Mouse (Mus musculus) mesoderm, embryonic 11.5 days (tissue): ENCODE results near the gene Ms4a4d.
"Not testable (repeated sequence)": the region's sequence is repeated elsewhere in the genome, so short reads cannot be mapped to it uniquely, and the experiment has no call there.

Experiments
- DNase-seq: peaks from one replicate; pipeline ENCODE4 v3.0.0-alpha.2; 2012; ENCODE audit warnings: low read depth, low spot score

Gene Ms4a4d

DNA sequence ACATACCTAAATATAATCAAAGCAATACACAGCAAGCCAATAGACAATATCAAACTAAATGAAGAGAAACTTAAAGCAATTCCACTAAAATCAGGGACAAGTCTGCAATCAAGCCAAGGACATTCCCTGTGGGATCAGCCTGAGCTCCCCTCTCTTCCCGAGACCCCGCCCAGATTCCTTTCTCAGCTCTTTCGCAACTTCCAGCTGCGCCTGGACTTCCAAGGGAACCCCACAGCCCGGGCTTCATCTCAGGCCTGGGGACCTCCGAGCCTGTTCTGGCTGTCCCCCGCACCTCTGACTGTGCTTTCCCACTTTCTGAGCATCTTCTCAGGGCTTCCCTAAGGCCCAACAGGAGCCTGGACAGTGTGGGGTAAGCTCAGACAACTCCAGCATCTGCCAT, at the start of gene Ms4a4d:
Ms4a4d (plus strand) TSS at position 209 of the 400 bp plus-strand sequence.
- peak; percentile 6 for DNase-seq

DNA sequence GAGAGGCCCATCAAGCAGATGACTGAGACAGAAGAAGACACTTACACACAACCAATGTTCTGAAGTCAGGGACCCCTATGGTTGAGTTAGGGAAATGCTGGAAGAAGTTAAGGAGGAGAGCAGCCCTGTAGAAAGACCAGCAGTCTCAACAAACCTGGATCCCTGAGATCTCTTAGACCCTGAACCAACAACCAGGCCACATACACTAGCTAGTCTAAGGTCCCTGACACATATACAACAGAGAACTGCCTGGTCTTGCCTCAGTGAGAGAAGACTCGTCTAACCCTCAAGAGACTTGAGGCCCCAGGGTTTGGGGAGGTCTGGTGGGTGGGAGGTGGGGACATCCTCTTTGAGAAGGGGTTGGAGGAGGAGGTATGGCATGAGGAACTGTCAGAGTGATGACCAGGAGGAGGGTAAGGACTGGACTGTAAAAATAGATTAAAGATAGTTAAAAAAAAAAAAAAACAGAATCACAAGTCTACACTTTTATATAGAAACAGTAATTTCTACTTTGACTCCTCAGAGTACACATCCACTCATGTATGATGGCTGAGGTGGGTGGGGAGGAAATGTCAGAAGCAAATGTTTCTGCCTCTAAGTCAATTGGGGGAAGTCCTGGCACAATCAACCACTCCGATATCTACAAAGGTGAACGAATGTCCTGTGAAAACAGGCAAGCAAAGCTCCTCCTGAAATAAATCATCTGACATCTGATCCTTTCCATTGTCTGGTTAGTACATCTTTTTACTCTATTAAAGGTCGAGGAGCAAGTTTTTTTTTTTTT, 45.0 kb upstream of the Ms4a4d start:
- no peak for DNase-seq

DNA sequence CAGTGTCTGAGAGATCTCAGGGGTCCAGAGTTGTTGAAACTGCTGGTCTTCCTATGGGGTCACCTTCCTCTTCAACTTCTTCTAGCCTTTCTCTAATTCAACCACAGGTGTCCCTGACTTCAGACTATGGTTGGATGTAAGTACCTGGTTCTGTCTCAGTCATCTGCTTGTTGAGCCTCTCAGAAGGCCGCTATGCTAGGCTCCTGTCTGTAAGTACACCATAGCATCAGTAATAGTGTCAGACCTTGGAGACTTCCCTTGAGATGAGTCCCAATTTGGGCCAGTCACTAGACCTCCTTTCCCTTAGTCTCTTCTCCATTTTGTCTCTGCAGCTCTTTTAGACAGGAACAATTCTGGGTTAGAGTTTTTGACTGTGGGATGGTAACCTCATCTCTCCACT, 43.9 kb upstream of the Ms4a4d start:
- DNase-seq: no peak

DNA sequence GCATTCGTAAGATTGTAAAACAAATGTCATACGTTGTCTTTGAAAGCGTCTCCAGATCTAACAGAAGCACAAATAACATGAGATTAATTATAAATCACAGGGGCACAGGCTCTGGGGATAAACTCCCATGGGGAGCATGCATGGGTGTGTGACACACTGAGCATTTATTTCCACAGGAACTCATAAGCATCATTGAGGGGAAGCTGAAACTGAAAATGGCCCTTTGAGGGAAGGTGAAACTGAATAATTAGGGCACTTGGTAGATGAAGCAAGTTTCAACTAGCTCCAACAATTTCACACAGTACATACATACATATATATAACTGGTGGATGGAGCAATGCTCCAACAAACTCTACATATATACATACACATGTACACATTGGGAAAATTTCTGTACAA, 42.1 kb upstream of the Ms4a4d start:
- no peak for DNase-seq

DNA sequence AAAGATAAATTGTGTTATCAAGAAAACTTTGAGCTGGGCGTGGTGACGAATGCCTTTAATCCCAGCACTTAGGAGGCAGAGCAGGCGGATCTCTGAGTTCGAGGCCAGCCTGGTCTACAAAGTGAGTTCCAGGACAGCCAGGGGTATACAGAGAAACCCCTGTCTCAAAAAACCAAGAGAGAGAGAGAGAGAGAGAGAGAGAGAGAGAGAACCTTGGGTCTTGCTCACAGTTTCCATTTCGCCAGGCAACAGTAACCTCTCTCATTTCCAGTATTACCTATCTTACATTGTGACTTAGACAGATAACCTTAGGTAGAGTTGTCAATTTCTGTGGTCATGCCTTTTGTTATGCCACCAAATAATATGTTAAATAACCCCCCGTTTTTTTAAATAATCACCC, 40.2 kb upstream of the Ms4a4d start:
- no peak for DNase-seq

DNA sequence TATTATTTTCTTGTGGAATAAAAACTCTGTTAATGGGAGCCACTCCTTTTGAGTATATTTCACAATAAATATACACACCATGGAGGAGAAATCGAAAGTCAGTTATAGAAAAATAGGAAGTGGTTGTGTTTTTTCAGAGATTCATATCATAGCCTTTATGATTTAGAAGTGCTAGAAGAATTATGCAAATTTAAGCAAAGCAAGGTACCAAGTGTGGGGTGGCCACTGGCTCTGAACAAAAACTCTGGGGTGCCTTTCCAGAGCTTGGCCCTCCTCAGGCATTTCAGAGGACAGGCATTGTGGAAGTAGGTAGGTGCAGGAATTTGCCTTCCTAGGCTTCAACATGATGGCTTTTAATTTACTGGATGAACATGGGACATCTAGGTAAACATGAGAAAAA, 39.3 kb upstream of the Ms4a4d start:
- DNase-seq: not testable (repeated sequence)

DNA sequence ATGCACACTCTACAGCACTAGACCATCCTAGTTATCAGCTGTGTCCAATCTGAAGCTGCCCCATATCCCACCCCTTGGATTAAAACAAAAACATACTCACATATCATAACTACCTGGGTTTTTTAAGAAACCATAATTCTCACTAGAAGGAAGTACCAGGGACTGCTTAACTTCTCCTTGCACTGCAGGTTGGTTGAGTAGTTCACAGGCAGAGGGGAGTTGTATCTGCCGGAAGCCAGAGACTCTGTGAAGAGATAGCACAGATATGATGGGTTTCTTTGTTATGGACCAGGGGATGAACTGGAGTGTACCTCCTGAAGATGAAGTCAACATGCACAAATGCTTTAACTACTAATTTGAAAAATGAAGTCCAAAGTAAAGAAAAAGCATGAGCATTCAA, 35.8 kb upstream of the Ms4a4d start:
- DNase-seq: no peak

DNA sequence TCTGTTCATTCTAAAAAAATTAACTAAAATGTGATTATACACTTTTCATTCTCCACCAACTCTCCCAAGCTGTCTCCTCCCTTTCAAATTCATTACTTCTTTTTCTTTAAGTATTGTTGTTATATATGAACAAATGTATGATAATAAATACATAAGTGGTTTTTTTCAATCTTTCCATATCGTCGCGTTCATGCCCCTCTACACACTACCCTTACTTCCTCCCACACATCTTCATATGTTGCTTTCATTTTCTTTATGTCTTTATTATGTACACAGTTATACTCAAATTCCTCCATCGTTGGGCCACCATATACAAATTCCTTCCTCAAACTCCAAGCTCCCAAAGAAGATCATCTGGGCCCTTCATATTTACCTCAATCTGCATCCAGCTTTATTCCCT, 35.3 kb upstream of the Ms4a4d start:
- no peak for DNase-seq

DNA sequence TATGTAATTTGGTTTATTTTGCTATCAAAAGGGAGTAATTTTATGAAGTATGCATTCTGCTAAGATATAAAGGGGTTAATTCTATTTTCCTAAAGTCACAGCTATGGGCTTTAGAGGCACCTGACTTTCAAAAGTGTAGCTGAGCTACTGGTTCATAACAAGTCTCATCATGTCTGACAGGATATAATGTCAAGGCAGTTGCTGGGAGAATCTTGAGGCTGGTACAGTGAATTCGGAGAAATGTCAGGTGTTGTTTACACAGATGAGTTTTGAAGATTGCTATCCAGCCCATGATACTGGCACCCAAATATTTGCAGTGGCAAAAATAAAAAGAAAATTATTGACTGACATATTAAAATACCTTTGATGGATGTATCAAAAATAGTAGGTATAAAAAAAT, 31.7 kb upstream of the Ms4a4d start:
- no peak for DNase-seq

DNA sequence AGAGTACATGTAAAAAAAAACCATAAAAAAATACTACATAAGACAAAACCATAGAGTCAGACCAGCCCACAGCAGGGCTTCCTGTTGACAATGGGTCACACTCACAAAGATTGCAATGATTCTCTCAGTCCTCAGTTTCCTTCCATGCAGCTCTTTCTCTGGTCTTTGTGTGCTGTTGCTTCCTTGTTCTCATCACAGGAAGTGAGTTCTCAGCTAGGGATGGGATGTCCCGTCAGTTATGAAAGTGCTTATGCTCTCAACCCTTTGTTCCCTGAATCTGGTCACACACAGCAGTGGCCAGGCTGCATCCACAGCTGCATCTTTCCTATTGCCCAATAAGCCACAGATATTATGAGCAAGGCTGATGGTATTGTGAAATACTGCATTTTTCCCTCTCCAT, 23.1 kb upstream of the Ms4a4d start:
- DNase-seq: no peak

DNA sequence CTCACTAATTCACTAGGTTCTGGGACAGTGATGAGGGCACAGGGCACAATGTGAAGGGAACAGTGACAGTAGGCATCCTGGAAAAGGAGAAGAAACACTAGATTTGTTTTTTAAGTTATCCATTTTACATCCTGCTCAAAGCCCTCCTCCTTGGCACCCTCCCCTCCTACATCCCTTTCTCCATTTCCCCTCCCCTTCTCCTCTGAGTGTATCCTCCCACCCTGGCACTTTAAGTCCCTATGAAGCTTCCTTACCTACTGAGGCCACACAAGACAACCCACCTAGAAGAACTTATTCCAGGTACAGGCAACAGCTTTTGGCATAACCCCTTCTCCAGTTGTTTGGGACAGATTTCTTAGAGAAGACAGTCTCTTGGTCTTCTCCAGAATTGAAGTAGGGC, 20.4 kb upstream of the Ms4a4d start, which contains the start of gene Ms4a6b:
Ms4a6b (plus strand) TSS at position 267 of the 400 bp plus-strand sequence.
- no peak for DNase-seq

DNA sequence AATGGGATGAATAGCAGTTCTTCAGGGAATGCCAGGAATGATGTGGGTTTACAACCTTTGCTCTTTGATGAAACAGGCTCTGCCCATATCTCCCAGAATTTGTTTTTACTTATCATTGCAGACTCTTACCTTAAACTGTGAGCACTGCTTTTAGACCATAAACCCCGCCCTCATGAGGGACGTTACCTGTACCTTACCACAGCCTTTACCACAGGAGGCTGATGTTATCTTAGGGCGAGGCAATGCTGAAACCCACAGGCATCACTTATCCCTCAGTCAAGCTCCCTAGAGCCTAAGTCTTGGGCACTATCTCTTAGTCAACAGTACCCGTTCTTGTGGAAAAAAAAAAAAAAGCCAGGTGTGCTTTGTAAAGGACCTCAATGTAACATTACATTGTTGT, 19.8 kb upstream of the Ms4a4d start:
- DNase-seq: no peak

DNA sequence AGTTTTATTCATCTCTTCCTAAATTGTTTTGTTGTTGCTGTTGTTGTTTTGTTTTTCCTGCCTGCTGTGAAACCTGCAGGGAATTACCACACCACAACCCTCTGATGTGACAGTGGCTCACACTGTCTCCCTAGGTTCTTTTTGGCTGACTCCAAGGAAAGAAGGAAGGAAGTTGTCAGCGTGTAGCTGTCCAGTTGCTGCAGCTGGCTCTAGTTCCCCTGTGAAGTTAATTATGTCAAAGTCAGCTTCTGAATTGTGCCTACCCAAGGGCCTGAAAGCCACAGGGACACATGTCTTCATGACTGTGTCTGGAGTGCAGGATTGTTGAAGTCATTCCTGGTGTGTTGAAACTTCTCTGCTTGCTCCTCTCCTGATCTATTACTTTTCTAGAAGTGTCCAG, 19.2 kb upstream of the Ms4a4d start:
- DNase-seq: not testable (repeated sequence)

DNA sequence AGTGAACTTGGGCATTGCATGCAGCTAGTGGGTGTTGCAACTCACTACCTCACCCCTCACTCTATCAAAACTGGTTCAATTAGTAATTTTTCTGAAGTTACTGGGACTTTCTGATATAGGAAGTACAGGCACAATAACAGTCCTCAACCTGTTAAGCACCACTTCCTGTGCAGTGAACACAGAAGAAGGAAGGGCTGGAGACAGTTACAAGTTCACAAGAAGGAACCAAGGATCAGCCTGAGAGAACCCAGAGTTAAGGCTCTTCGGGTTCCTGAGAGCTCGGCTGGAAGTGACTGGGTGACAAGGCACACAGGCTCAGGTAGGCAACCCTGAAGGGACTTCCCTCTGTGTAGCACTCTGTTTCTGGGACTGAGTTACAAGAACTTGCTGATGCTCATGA, 18.2 kb upstream of the Ms4a4d start:
- not testable (repeated sequence) for DNase-seq

DNA sequence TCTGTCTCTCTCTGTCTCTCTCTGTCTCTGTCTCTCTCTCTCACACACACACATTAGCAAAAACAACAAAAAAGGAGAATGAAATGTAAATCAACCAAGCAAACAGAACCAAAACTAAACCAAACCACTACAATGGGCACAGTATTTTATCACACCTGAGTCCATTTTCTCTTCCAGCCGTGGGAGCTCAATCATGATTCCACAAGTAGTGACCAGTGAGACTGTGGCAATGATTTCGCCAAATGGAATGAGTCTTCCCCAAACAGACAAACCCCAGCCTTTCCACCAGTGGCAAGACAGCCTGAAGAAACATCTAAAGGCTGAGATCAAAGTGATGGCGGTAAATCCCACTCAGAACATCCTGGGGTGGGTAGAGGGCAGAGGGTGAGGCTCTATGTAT, 16.5 kb upstream of the Ms4a4d start:
- no peak for DNase-seq

DNA sequence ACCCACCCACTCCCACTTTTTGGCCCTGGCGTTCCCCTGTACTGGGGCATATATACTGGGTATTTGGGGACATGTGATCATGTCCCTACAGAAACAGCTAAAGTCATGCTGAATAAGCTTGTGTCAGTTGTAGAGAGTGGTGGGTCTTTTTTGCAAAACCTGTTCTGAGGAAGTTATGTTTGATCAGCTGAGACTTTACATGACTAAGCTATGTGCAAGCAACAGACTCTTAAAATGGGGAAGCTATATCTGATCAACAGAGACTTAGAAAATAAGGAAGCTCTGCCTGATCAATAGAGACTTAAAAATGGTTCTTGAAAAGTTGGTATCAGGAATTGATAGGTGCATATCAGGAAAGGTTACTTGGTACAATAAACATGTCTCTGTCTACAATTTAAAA, 3.2 kb upstream of the Ms4a4d start:
- DNase-seq: no peak

DNA sequence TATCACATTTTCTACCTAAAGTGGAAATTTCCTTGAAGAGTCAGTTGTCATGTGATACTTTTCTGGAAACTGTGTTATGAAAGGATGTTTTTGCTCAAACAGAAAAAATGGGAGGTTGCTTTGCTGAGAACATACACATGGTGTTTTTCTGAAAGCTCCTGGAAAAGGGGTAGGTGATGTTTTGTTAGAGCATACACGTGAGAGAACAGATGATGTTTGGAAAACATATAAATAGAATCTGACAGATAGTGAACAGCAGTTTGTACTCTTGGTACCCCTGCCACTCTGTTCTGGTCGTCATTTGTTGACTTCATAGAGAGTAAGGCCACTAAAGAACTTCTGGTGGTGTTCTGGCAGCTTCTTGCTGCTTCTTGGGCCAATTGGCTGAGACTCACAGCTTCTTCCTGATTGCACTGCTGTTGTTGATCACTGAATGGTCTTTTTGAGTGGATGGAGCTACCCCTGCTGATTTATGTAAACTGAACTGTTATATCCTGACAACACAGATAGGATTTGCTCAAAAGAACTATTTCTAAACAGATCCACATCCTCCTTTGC, 2.6 kb upstream of the Ms4a4d start:
- DNase-seq: no peak

DNA sequence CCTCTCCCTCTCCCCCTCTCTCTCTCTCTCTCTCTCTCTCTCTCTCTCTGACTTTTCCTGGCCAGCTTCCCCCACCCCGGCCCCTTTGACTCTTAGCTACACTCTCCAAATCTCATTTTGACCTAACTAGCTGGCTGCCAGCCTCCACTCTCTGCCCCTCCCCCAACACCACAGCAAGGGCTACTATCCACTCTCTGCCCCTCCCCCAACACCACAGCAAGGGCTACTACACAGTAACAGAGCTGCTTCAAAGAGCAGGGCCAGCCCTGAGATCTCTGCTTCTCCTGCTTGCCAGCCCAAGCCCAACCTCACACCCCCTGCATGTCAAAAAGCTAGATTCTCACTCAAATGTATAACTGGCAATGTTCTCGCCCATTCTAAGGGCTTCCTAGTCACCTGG, 735 bp downstream of the Ms4a4d start:
- DNase-seq: peak; percentile 28

DNA sequence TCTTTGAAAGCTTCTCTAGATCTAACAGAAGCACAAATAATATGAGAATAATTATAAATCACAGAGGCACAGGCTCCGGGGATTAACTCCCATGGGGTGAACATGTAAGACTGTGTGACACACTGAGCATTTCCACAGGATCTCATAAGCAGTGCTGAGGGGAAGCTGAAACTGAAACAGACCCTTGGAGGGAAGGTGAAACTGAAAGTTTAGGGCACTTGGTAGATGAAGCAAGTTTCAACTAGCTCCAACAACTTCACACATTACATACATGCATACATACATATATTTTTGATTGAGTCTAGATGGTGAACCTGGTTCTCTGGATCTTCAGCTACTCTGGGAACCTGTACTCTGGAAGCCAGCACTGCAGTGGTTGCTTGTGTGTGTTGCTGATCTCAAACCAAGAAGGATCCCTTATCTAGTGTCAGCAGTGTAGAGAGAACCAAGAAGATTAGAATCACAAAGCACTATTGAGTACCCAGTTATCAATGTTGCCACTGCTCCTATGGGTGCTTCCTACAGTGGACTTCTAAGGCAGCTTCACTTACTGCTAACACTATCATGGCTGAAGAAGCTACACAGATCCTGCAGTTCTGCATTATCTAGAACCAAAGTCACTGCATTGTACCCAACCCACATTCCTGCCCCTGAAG, 3.7 kb downstream of the Ms4a4d start:
- DNase-seq: not testable (repeated sequence)

DNA sequence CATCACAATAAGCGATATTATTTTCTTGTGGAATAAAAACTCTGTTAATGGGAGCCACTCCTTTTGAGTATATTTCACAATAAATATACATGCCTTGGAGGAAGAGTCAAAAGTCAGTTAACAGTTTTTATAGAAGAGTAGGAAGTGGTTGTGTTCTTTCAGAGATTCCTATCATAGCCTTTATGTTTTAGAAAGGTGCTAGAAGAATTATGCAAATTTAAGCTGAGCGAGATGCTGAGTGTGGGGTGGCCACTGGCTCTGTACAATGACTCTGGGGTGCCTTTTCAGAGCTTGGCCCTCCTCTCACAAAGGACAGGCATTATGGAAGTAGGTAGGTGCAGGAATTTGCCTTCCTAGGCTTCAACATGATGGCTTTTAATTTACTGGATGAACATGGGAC, 7.8 kb downstream of the Ms4a4d start:
- not testable (repeated sequence) for DNase-seq

DNA sequence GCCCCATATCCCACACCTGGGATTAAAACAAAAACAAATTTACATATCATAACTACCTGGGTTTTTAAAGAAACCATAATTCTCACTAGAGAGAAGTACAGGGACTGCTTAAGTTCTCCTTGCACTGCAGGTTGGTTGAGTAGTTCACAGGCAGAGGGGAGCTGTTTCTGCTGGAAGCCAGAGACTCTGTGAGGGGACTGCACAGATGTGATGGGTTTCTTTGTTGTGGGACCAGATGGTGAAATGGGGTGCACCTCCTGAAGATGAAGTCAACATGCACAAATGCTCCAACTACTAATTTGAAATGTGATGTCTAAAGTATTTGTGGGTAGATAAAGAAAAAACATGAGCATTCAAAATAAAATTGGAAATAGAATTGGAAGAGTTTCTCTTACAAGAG, 11.3 kb downstream of the Ms4a4d start:
- DNase-seq: no peak

DNA sequence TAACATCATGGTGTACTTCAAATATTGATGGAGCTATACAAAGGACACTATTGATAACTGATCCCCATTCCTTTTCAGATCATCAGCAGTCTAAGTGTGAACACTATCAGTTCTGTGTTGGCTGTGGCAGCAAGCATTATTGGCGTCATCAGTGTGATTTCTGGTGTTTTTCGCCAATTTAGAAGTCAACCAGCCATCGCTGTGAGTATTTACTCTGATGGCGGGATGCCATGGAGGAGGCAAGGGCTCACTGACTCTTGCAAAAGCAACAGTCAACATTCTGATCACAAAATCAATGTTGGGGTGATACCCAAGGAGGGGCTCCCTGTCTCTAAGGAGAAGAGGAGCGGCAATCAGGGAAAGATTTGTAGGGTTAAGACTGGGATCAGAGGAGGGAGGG, 18.1 kb downstream of the Ms4a4d start:
- no peak for DNase-seq

DNA sequence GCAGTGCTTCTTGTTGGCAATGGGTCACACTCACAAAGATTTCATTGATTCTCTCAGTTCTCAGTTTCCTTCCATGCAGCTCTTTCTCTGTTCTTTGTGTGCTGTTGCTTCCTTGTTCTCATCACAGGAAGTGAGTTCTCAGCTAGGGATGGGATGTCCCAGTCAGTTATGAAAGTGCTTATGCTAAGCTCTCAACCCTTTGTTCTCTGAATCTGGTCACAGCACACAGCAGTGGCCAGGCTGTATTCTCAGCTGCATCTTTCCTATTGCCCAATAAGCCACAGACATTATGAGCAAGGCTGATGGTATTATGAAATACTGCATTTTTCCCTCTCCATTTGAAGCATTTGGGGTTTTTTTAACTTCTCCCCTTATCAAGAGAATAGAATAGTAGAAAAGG, 23.0 kb downstream of the Ms4a4d start:
- DNase-seq: not testable (repeated sequence)
